Mouse (Mus musculus): ENCODE results near the gene Reln. TPM values are rescaled to one million over a fixed set of nuclear protein-coding genes. Genes with fewer than 3 reads are reported as not detected.
A peak's percentile ranks its signal among the peaks of the same experiment; 100 is the strongest.

Reln gene
- polyA plus RNA-seq, 1 experiment from 2014 or later = 14.5 TPM

DNA sequence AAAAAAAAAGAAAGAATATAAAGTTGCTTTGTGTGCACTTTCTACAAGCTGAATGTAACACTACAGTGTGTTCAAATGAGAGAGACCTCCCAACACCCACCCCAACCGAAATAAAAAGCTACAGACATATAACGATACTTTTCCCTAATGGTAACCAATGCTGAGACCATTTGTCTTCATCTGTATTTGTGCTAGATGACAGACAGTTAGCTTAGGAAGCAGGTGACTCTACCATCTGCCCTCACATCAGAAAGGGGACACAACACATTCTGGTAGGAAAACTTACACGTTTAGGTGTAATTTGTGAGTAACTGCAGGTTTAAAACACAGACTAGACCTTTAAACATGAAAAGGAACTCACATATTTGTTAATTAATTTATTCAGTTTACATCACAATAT, 90.6 kb downstream of the Reln start:
- no peaks in the 10 kb centered on the region for H3K9me3 ChIP-seq (replicated peaks; ENCODE audit: low read length)
- WGBS = 69% methylated on average over 3 of the region's 3 CpGs
- no peak overlapping the region for H3K4me2 ChIP-seq (ENCODE audit: low read length)
- no peaks in the 10 kb centered on the region for H3K36me3 ChIP-seq (ENCODE audit: insufficient read depth, low read length)
- no peaks in the 10 kb centered on the region for H3K27me3 ChIP-seq (ENCODE audit: insufficient read depth, low read length)
- TF ChIP-seq CTCF (IDR thresholded peaks at IDR 0.05; ENCODE audit: low read depth) = no peak
- H3K4me3 ChIP-seq (replicated peaks; ENCODE audit: low read depth, low read length) = no peak overlapping the region
- no peak overlapping the region for H3K27ac ChIP-seq
- ATAC-seq (replicated peaks; ENCODE audit: low FRiP score, low read depth) (no peak), DNase-seq (ENCODE audit: low spot score) (no peak)
- H3K4me1 ChIP-seq (replicated peaks; ENCODE audit: insufficient read depth, low read length) = no peaks in the 10 kb centered on the region
- H3K9ac ChIP-seq (ENCODE audit: low read depth, low read length) = no peak overlapping the region

- H3K4me2 ChIP-seq (ENCODE audit: low read length) = no peak overlapping the region
- no peak overlapping the region for H3K9ac ChIP-seq (ENCODE audit: low read depth, low read length)
- no peak overlapping the region for H3K27ac ChIP-seq
- H3K9me3 ChIP-seq (replicated peaks; ENCODE audit: low read length) = no peaks in the 10 kb centered on the region
- no peak for TF ChIP-seq CTCF (IDR thresholded peaks at IDR 0.05; ENCODE audit: low read depth)
- H3K27me3 ChIP-seq (ENCODE audit: insufficient read depth, low read length) = no peaks in the 10 kb centered on the region
- ATAC-seq (replicated peaks; ENCODE audit: low FRiP score, low read depth) (no peak), DNase-seq (ENCODE audit: low spot score) (no peak)
- H3K4me1 ChIP-seq (replicated peaks; ENCODE audit: insufficient read depth, low read length) = no peaks in the 10 kb centered on the region
- H3K4me3 ChIP-seq (replicated peaks; ENCODE audit: low read depth, low read length) = no peak overlapping the region
- no peaks in the 10 kb centered on the region for H3K36me3 ChIP-seq (ENCODE audit: insufficient read depth, low read length)
- WGBS = 90% methylated on average over 6 of the region's 6 CpGs
Measured at GRCm38 (mm10) chr5:22253318-22253717, 91.2 kb downstream of the Reln start.

DNA sequence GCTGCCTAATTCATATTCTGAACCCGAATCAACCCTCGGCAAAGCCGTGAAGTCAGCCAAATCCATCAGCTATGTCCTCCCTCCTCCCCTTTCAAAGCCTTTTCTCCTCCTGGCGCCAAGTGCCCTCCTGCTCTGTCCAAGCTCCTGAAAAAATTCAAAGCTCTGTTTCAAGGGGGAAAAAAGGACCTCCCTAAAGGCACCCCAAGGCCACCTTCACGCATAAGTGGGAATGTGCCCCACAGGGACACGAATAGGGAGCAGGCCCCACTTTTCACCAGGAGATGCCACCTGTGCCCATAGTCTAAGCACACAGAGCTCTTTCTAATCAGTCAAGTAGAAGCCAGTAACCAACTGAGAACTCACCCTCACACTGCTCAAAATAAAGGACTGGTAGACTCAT, 96.7 kb downstream of the Reln start:
- H3K9me3 ChIP-seq (replicated peaks; ENCODE audit: low read length) = no peaks in the 10 kb centered on the region
- no peaks in the 10 kb centered on the region for H3K27me3 ChIP-seq (ENCODE audit: insufficient read depth, low read length)
- H3K27ac ChIP-seq = no peak overlapping the region
- 76% methylated on average over 6 of the region's 6 CpGs for WGBS
- ATAC-seq (replicated peaks; ENCODE audit: low FRiP score, low read depth) (no peak), DNase-seq (ENCODE audit: low spot score) (no peak)
- H3K4me3 ChIP-seq (replicated peaks; ENCODE audit: low read depth, low read length) = no peak overlapping the region
- H3K9ac ChIP-seq (ENCODE audit: low read depth, low read length) = no peak overlapping the region
- H3K4me1 ChIP-seq (replicated peaks; ENCODE audit: insufficient read depth, low read length) = no peaks in the 10 kb centered on the region
- no peaks in the 10 kb centered on the region for H3K36me3 ChIP-seq (ENCODE audit: insufficient read depth, low read length)
- H3K4me2 ChIP-seq (ENCODE audit: low read length) = no peak overlapping the region
- no peak for TF ChIP-seq CTCF (IDR thresholded peaks at IDR 0.05; ENCODE audit: low read depth)

- H3K27ac ChIP-seq = no peak overlapping the region
- no peak overlapping the region for H3K9ac ChIP-seq (ENCODE audit: low read depth, low read length)
- H3K4me3 ChIP-seq (replicated peaks; ENCODE audit: low read depth, low read length) = no peak overlapping the region
- H3K27me3 ChIP-seq (ENCODE audit: insufficient read depth, low read length) = no peaks in the 10 kb centered on the region
- H3K9me3 ChIP-seq (replicated peaks; ENCODE audit: low read length) = no peaks in the 10 kb centered on the region
- ATAC-seq (replicated peaks; ENCODE audit: low FRiP score, low read depth) (no peak), DNase-seq (ENCODE audit: low spot score) (no peak)
- H3K4me1 ChIP-seq (replicated peaks; ENCODE audit: insufficient read depth, low read length) = no peaks in the 10 kb centered on the region
- no peak overlapping the region for H3K4me2 ChIP-seq (ENCODE audit: low read length)
- no peak for TF ChIP-seq CTCF (IDR thresholded peaks at IDR 0.05; ENCODE audit: low read depth)
- WGBS = 88% methylated on average over 1 of the region's 1 CpGs
- H3K36me3 ChIP-seq (ENCODE audit: insufficient read depth, low read length) = no peaks in the 10 kb centered on the region
Measured at GRCm38 (mm10) chr5:22245056-22245455, 99.4 kb downstream of the Reln start.

GRCm38 (mm10) chr5:22243538-22243937, 101.0 kb downstream of the Reln start:
- TF ChIP-seq CTCF (IDR thresholded peaks at IDR 0.05; ENCODE audit: low read depth) = no peak
- Histone ChIP-seq H3K27me3 (ENCODE audit: insufficient read depth, low read length) (no peaks in the 10 kb centered on the region), H3K4me2 (ENCODE audit: low read length) (no peak overlapping the region), H3K9me3 (replicated peaks; ENCODE audit: low read length) (no peaks in the 10 kb centered on the region), H3K36me3 (ENCODE audit: insufficient read depth, low read length) (no peaks in the 10 kb centered on the region), H3K4me1 (replicated peaks; ENCODE audit: insufficient read depth, low read length) (no peaks in the 10 kb centered on the region), H3K27ac (no peak overlapping the region), H3K4me3 (replicated peaks; ENCODE audit: low read depth, low read length) (no peak overlapping the region), H3K9ac (ENCODE audit: low read depth, low read length) (no peak overlapping the region)
- DNase-seq (ENCODE audit: low spot score) (no peak), ATAC-seq (replicated peaks; ENCODE audit: low FRiP score, low read depth) (no peak)
- 65% methylated on average over 2 of the region's 2 CpGs for WGBS

- no peak overlapping the region for H3K4me2 ChIP-seq (ENCODE audit: low read length)
- no peaks in the 10 kb centered on the region for H3K27me3 ChIP-seq (ENCODE audit: insufficient read depth, low read length)
- no peak overlapping the region for H3K9ac ChIP-seq (ENCODE audit: low read depth, low read length)
- DNase-seq (ENCODE audit: low spot score) (no peak), ATAC-seq (replicated peaks; ENCODE audit: low FRiP score, low read depth) (no peak)
- H3K9me3 ChIP-seq (replicated peaks; ENCODE audit: low read length) = no peaks in the 10 kb centered on the region
- 58% methylated on average over 4 of the region's 4 CpGs for WGBS
- H3K36me3 ChIP-seq (ENCODE audit: insufficient read depth, low read length) = no peaks in the 10 kb centered on the region
- no peak overlapping the region for H3K27ac ChIP-seq
- H3K4me1 ChIP-seq (replicated peaks; ENCODE audit: insufficient read depth, low read length) = no peaks in the 10 kb centered on the region
- no peak overlapping the region for H3K4me3 ChIP-seq (replicated peaks; ENCODE audit: low read depth, low read length)
- no peak for TF ChIP-seq CTCF (IDR thresholded peaks at IDR 0.05; ENCODE audit: low read depth)
Measured at GRCm38 (mm10) chr5:22241560-22241959, 102.9 kb downstream of the Reln start.

GRCm38 (mm10) chr5:22236801-22237200, 107.7 kb downstream of the Reln start:
- no peak for TF ChIP-seq CTCF (IDR thresholded peaks at IDR 0.05; ENCODE audit: low read depth)
- H3K9me3 ChIP-seq (replicated peaks; ENCODE audit: low read length) = no peaks in the 10 kb centered on the region
- no peaks in the 10 kb centered on the region for H3K4me1 ChIP-seq (replicated peaks; ENCODE audit: insufficient read depth, low read length)
- H3K4me2 ChIP-seq (ENCODE audit: low read length) = no peak overlapping the region
- ATAC-seq (replicated peaks; ENCODE audit: low FRiP score, low read depth) (no peak), DNase-seq (ENCODE audit: low spot score) (peak; percentile 55)
- H3K27ac ChIP-seq = no peak overlapping the region
- 54% methylated on average over 6 of the region's 6 CpGs for WGBS
- H3K36me3 ChIP-seq (ENCODE audit: insufficient read depth, low read length) = no peaks in the 10 kb centered on the region
- H3K9ac ChIP-seq (ENCODE audit: low read depth, low read length) = no peak overlapping the region
- H3K4me3 ChIP-seq (replicated peaks; ENCODE audit: low read depth, low read length) = no peak overlapping the region
- H3K27me3 ChIP-seq (ENCODE audit: insufficient read depth, low read length) = no peaks in the 10 kb centered on the region

Data from kidney, postnatal 0 days (tissue).